In genomic region chr14:60527951-60528350, GRCm38 (mm10) we compare ENCODE assay signal across 12 mouse cellular contexts.
DNase-seq lines count a peak whose midpoint lies in the region; ATAC-seq lines count a peak whose summit lies in the region.
"Had no signal": no experiment of that assay in that cellular context is flagged by ENCODE, and none has a peak within 500 bp of the region (broad histone marks: within the 10 kb centered on the region; RNA-seq: fewer than 3 reads in every experiment).

No protein-coding gene starts in this region.

- H3K9me3 ChIP-seq in kidney, embryonic 16.5 days (ENCODE audit: low read length) = no peaks in the 10 kb centered on the region
- no peaks in the 10 kb centered on the region for H3K9me3 ChIP-seq in forebrain, embryonic 13.5 days (replicated peaks)
- no peaks in the 10 kb centered on the region for H3K9me3 ChIP-seq in midbrain, embryonic 13.5 days
- H3K9me3 ChIP-seq: forebrain, embryonic 15.5 days; heart, embryonic 13.5 days; lung, embryonic 15.5 days had no signal

- no peak for ATAC-seq in kidney, embryonic 16.5 days (ENCODE audit: low FRiP score, low TSS enrichment)
- peak; percentile 39; the same call in 1 of the 2 replicates for ATAC-seq in megakaryocyte progenitor cell, adult 5-6 weeks (replicated peaks; ENCODE audit: poor library complexity)
- ATAC-seq in forebrain, embryonic 13.5 days = no peak
- no peak for ATAC-seq in midbrain, embryonic 13.5 days
- ATAC-seq: forebrain, embryonic 15.5 days had no signal

- no peak overlapping the region for H3K9ac ChIP-seq in kidney, embryonic 16.5 days (replicated peaks; ENCODE audit: low read length)
- no peak overlapping the region for H3K9ac ChIP-seq in forebrain, embryonic 13.5 days
- H3K9ac ChIP-seq in midbrain, embryonic 13.5 days (replicated peaks) = no peak overlapping the region
- H3K9ac ChIP-seq: forebrain, embryonic 15.5 days; heart, embryonic 13.5 days; lung, embryonic 15.5 days had no signal

- H3K4me1 ChIP-seq in kidney, embryonic 16.5 days (ENCODE audit: insufficient read depth, low read length) = peaks cover 9% of the 10 kb centered on the region
- H3K4me1 ChIP-seq in forebrain, embryonic 13.5 days = peaks cover 27% of the 10 kb centered on the region
- H3K4me1 ChIP-seq in midbrain, embryonic 13.5 days (replicated peaks) = peaks cover 21% of the 10 kb centered on the region

- H3K27ac ChIP-seq in kidney, embryonic 16.5 days (ENCODE audit: low read length) = no peak overlapping the region
- no peak overlapping the region for H3K27ac ChIP-seq in forebrain, embryonic 13.5 days
- H3K27ac ChIP-seq in midbrain, embryonic 13.5 days = no peak overlapping the region
- H3K27ac ChIP-seq: forebrain, embryonic 15.5 days; heart, embryonic 13.5 days; lung, embryonic 15.5 days had no signal

- 85% methylated on average over 5 of the region's 5 CpGs for WGBS in kidney, embryonic 16.5 days
- 99% methylated on average over 5 of the region's 5 CpGs for WGBS in forebrain, embryonic 13.5 days
- 94% methylated on average over 5 of the region's 5 CpGs for WGBS in midbrain, embryonic 13.5 days

- H3K4me3 ChIP-seq in kidney, embryonic 16.5 days (ENCODE audit: low read length) = no peak overlapping the region
- H3K4me3 ChIP-seq in forebrain, embryonic 13.5 days = no peak overlapping the region
- H3K4me3 ChIP-seq in midbrain, embryonic 13.5 days (replicated peaks) = no peak overlapping the region
- H3K4me3 ChIP-seq: forebrain, embryonic 15.5 days; heart, embryonic 13.5 days; lung, embryonic 15.5 days had no signal

- DNase-seq in kidney, adult 11 months = peak; percentile 36
- DNase-seq in adrenal gland, postnatal 14 days = peak; percentile 71
- peak; percentile 30 to 45 for DNase-seq in kidney, adult 8-10 months
- DNase-seq in testis, postnatal 10 days (ENCODE audit: low spot score) = no peak
- DNase-seq: thymus, postnatal 4 days had no signal

- H3K4me2 ChIP-seq in kidney, embryonic 16.5 days (replicated peaks; ENCODE audit: low read depth, low read length) = no peak overlapping the region
- no peak overlapping the region for H3K4me2 ChIP-seq in forebrain, embryonic 13.5 days
- H3K4me2 ChIP-seq in midbrain, embryonic 13.5 days (replicated peaks) = no peak overlapping the region
- H3K4me2 ChIP-seq: forebrain, embryonic 15.5 days; heart, embryonic 13.5 days; lung, embryonic 15.5 days had no signal

- H3K27me3 ChIP-seq in kidney, embryonic 16.5 days (ENCODE audit: insufficient read depth, low read length) = no peaks in the 10 kb centered on the region
- no peaks in the 10 kb centered on the region for H3K27me3 ChIP-seq in forebrain, embryonic 13.5 days
- no peaks in the 10 kb centered on the region for H3K27me3 ChIP-seq in midbrain, embryonic 13.5 days
- H3K27me3 ChIP-seq: forebrain, embryonic 15.5 days; heart, embryonic 13.5 days; lung, embryonic 15.5 days had no signal

- H3K36me3 ChIP-seq in kidney, embryonic 16.5 days (ENCODE audit: insufficient read depth, low read length) = no peaks in the 10 kb centered on the region
- no peaks in the 10 kb centered on the region for H3K36me3 ChIP-seq in forebrain, embryonic 13.5 days (ENCODE audit: poor library complexity, severe bottlenecking)
- H3K36me3 ChIP-seq in midbrain, embryonic 13.5 days = no peaks in the 10 kb centered on the region
- H3K36me3 ChIP-seq: forebrain, embryonic 15.5 days; heart, embryonic 13.5 days; lung, embryonic 15.5 days had no signal
